Mouse (Mus musculus): ENCODE results near the gene Gm44. TPM values are rescaled to one million over a fixed set of nuclear protein-coding genes. Genes with fewer than 3 reads are reported as not detected.
"Not testable (repeated sequence)": the region's sequence is repeated elsewhere in the genome, so short reads cannot be mapped to it uniquely, and the experiment has no call there.

Gene Gm44
- not detected in 2 replicates for polyA plus RNA-seq (2011; ENCODE audit: insufficient read depth, insufficient read length, low replicate concordance, missing spikeins)

- WGBS, result 72% methylated on average over 4 of the region's 4 CpGs
- no peak within 1 kb of the TSS for H3K4me3 ChIP-seq (replicated peaks; ENCODE audit: control insufficient read depth, low read depth, low read length)
- TF ChIP-seq CTCF (IDR thresholded peaks at IDR 0.05; ENCODE audit: control insufficient read depth, insufficient read depth, low read length) (no peak), POLR2A (IDR thresholded peaks at IDR 0.05; ENCODE audit: borderline replicate concordance, control insufficient read depth, low read depth, low read length) (no peak)
- H3K4me1 ChIP-seq (ENCODE audit: control insufficient read depth, insufficient read depth, low read length), result no peaks in the 10 kb centered on the region
- no peak within 1 kb of the TSS for H3K27ac ChIP-seq (ENCODE audit: control insufficient read depth, insufficient read depth, low read depth, low read length, poor library complexity)
Observed at GRCm38 (mm10) chrX:90891842-90892241, at the start of gene Gm44. Gm44 (plus strand) TSS chrX:90892142.

DNA sequence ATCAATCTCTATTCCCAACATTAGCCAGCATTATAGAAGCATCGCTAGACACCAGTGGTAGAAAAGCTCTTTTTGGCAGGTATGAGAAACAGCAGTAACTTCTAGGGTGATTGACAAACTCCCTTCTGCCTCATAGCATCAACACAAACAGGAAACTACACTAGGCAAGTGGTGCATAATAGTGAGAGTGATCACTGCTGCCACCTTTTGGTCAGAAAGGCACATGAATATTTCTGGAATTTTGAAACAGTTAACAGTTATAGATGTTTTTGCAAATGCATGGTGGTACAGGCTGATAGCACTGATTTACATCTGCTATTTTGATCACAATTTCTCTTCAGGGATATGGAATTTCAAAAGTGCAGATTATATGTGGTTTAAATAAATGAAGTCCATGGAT lies 36.0 kb downstream of the Gm44 start:
- WGBS, result 71% methylated on average over 1 of the region's 1 CpGs
- TF ChIP-seq POLR2A (IDR thresholded peaks at IDR 0.05; ENCODE audit: borderline replicate concordance, control insufficient read depth, low read depth, low read length) (no peak), CTCF (IDR thresholded peaks at IDR 0.05; ENCODE audit: control insufficient read depth, insufficient read depth, low read length) (no peak)
- H3K4me3 ChIP-seq (replicated peaks; ENCODE audit: control insufficient read depth, low read depth, low read length), result no peak overlapping the region

DNA sequence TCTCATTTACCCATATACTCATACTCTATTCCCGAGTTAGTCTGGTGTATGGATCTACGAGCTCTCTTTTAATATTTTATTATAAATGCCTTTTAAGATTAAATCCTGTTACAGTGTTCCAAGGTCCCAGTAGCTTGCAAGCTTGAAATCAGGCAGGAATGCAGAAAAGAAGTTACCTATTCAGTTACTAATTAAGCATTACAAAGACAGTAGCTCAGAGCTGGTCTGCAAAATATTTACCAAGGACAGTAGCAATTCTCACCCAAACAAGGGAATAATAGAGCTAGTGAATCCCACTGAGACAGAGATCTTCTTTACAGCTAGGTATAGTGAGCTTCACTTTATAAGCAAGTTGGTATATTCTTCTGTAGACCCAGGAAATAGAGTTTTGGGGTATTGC lies 46.3 kb downstream of the Gm44 start:
- 56% methylated on average over 2 of the region's 2 CpGs for WGBS

More for the DNA sequence above, 36.0 kb downstream of the Gm44 start:
- no peaks in the 10 kb centered on the region for H3K4me1 ChIP-seq (ENCODE audit: control insufficient read depth, insufficient read depth, low read length)
- no peak overlapping the region for H3K27ac ChIP-seq (ENCODE audit: control insufficient read depth, insufficient read depth, low read depth, low read length, poor library complexity)

More for the DNA sequence above, 46.3 kb downstream of the Gm44 start:
- not testable (repeated sequence) for H3K4me3 ChIP-seq (replicated peaks; ENCODE audit: control insufficient read depth, low read depth, low read length); H3K27ac ChIP-seq (ENCODE audit: control insufficient read depth, insufficient read depth, low read depth, low read length, poor library complexity); H3K4me1 ChIP-seq (ENCODE audit: control insufficient read depth, insufficient read depth, low read length)
